Mouse (Mus musculus) stomach, embryonic 15.5 days (tissue): ENCODE measurements around the gene Gm5089. TPM values are rescaled to one million over a fixed set of nuclear protein-coding genes. Genes with fewer than 3 reads are reported as not detected.

Source experiments
- ATAC-seq: fragments of 200-750 bp; cut with Nextera tagmentation; 2 replicates; pipeline ENCODE4 v1.8.0; 2017; ENCODE audit warnings: low read depth, moderate number of reproducible peaks, moderate TSS enrichment; ENCODE audit not compliant: insufficient read depth, low FRiP score
- H3K27ac ChIP-seq: fragments of 300-500 bp; sonication (generic); 2 replicates; pipeline ENCODE4 v1.5.1; 2015; ENCODE audit warnings: mild to moderate bottlenecking, inconsistent platforms
- H3K27me3 ChIP-seq: fragments of 300-500 bp; sonication (generic); replicated peaks from 2 replicates; pipeline ENCODE4 v1.6.1; 2015; ENCODE audit warnings: inconsistent platforms
- H3K36me3 ChIP-seq: fragments of 300-500 bp; sonication (generic); 2 replicates; pipeline ENCODE4 v1.6.1; 2015; ENCODE audit warnings: inconsistent platforms
- H3K4me1 ChIP-seq: fragments of 300-500 bp; sonication (generic); 2 replicates; pipeline ENCODE4 v1.6.1; 2015; ENCODE audit warnings: inconsistent platforms
- H3K4me2 ChIP-seq: fragments of 300-500 bp; sonication (generic); 2 replicates; pipeline ENCODE4 v1.6.1; 2015; ENCODE audit warnings: mild to moderate bottlenecking, inconsistent platforms
- H3K4me3 ChIP-seq: fragments of 300-500 bp; sonication (generic); replicated peaks from 2 replicates; pipeline ENCODE4 v1.5.1; 2015; ENCODE audit warnings: inconsistent platforms
- H3K9ac ChIP-seq: fragments of 300-500 bp; sonication (generic); 2 replicates; pipeline ENCODE4 v1.6.1; 2015; ENCODE audit warnings: inconsistent platforms
- H3K9me3 ChIP-seq: fragments of 300-500 bp; sonication (generic); 2 replicates; pipeline ENCODE4 v1.6.1; 2016; ENCODE audit warnings: inconsistent platforms
- WGBS: fragments of 180-500 bp; shearing (Covaris S2); methylation state at CpG from one replicate; pipeline ENCODE4 v1.1.7; 2015; 5-methylcytosine and 5-hydroxymethylcytosine counted together
- polyA plus RNA-seq: library from polyadenylated mRNA; unstranded; fragments of >200 nt; fragmentation: Nextera tagmentation; extraction: Ambion mirVana; gene quantifications from 2 replicates; pipeline ENCODE4 v1.2.1, GENCODE M21; 2015

The Gm5089 gene
- polyA plus RNA-seq, 1 experiment from 2014 or later, result not detected

- no peak for ATAC-seq
- Histone ChIP-seq H3K27ac (no peak overlapping the region), H3K9ac (no peak overlapping the region), H3K4me3 (no peak overlapping the region), H3K9me3 (no peaks in the 10 kb centered on the region), H3K36me3 (no peaks in the 10 kb centered on the region), H3K4me2 (no peak overlapping the region), H3K27me3 (no peaks in the 10 kb centered on the region), H3K4me1 (no peaks in the 10 kb centered on the region)
- WGBS, result 67% methylated on average over 3 of the region's 3 CpGs
These were observed 23.3 kb downstream of the Gm5089 start for GRCm38 (mm10) chr14:122427654-122428053.

GRCm38 (mm10) chr14:122427204-122427560, 23.7 kb downstream of the Gm5089 start:
- ATAC-seq, result no peak
- no peaks in the 10 kb centered on the region for H3K27me3 ChIP-seq
- no peaks in the 10 kb centered on the region for H3K4me1 ChIP-seq
- 27% methylated on average over 8 of the region's 8 CpGs for WGBS
- H3K36me3 ChIP-seq, result no peaks in the 10 kb centered on the region
- H3K27ac ChIP-seq, result no peak overlapping the region
- no peak overlapping the region for H3K4me2 ChIP-seq
- H3K4me3 ChIP-seq, result no peak overlapping the region
- no peak overlapping the region for H3K9ac ChIP-seq
- no peaks in the 10 kb centered on the region for H3K9me3 ChIP-seq

GRCm38 (mm10) chr14:122426529-122427203, 24.2 kb downstream of the Gm5089 start:
- no peak overlapping the region for H3K27ac ChIP-seq
- no peak overlapping the region for H3K9ac ChIP-seq
- no peak overlapping the region for H3K4me2 ChIP-seq
- no peaks in the 10 kb centered on the region for H3K27me3 ChIP-seq
- no peak overlapping the region for H3K4me3 ChIP-seq
- H3K4me1 ChIP-seq, result no peaks in the 10 kb centered on the region
- no peak for ATAC-seq
- no peaks in the 10 kb centered on the region for H3K36me3 ChIP-seq
- no peaks in the 10 kb centered on the region for H3K9me3 ChIP-seq
- WGBS, result 36% methylated on average over 10 of the region's 10 CpGs

- Histone ChIP-seq H3K4me2 (no peak overlapping the region), H3K36me3 (no peaks in the 10 kb centered on the region), H3K4me1 (no peaks in the 10 kb centered on the region), H3K27me3 (no peaks in the 10 kb centered on the region), H3K9ac (no peak overlapping the region), H3K27ac (no peak overlapping the region), H3K9me3 (no peaks in the 10 kb centered on the region), H3K4me3 (no peak overlapping the region)
- 67% methylated on average over 3 of the region's 3 CpGs for WGBS
- ATAC-seq, result no peak
These were observed 26.5 kb downstream of the Gm5089 start for GRCm38 (mm10) chr14:122424441-122424840.

GRCm38 (mm10) chr14:122416166-122416771, 34.6 kb downstream of the Gm5089 start:
- WGBS, result 34% methylated on average over 4 of the region's 4 CpGs
- Histone ChIP-seq H3K36me3 (no peaks in the 10 kb centered on the region), H3K4me3 (no peak overlapping the region), H3K9me3 (no peaks in the 10 kb centered on the region), H3K27ac (no peak overlapping the region), H3K4me2 (no peak overlapping the region), H3K27me3 (no peaks in the 10 kb centered on the region), H3K9ac (no peak overlapping the region), H3K4me1 (no peaks in the 10 kb centered on the region)
- ATAC-seq, result no peak

GRCm38 (mm10) chr14:122414786-122415185, 36.1 kb downstream of the Gm5089 start:
- Histone ChIP-seq H3K4me2 (no peak overlapping the region), H3K27ac (no peak overlapping the region), H3K27me3 (no peaks in the 10 kb centered on the region), H3K9ac (no peak overlapping the region), H3K4me3 (no peak overlapping the region), H3K9me3 (no peaks in the 10 kb centered on the region), H3K36me3 (no peaks in the 10 kb centered on the region), H3K4me1 (no peaks in the 10 kb centered on the region)
- ATAC-seq, result no peak
- WGBS, result 85% methylated on average over 2 of the region's 2 CpGs

GRCm38 (mm10) chr14:122413542-122413928, 37.4 kb downstream of the Gm5089 start:
- Histone ChIP-seq H3K4me2 (no peak overlapping the region), H3K36me3 (no peaks in the 10 kb centered on the region), H3K4me1 (no peaks in the 10 kb centered on the region), H3K27me3 (0 out of 2 replicates have a peak, but pooled peaks cover under 1% of the 10 kb centered on the region), H3K9ac (no peak overlapping the region), H3K9me3 (no peaks in the 10 kb centered on the region), H3K4me3 (no peak overlapping the region), H3K27ac (no peak overlapping the region)
- WGBS, result 83% methylated on average over 2 of the region's 2 CpGs
- ATAC-seq, result no peak

GRCm38 (mm10) chr14:122412841-122413541, 37.9 kb downstream of the Gm5089 start:
- no peaks in the 10 kb centered on the region for H3K4me1 ChIP-seq
- no peak overlapping the region for H3K27ac ChIP-seq
- 0 out of 2 replicates have a peak, but pooled peaks cover 6% of the 10 kb centered on the region for H3K27me3 ChIP-seq
- H3K9me3 ChIP-seq, result no peaks in the 10 kb centered on the region
- no peak overlapping the region for H3K4me2 ChIP-seq
- no peak for ATAC-seq
- WGBS, result 63% methylated on average over 2 of the region's 2 CpGs
- no peaks in the 10 kb centered on the region for H3K36me3 ChIP-seq
- no peak overlapping the region for H3K9ac ChIP-seq
- no peak overlapping the region for H3K4me3 ChIP-seq

GRCm38 (mm10) chr14:122406541-122407219, 44.2 kb downstream of the Gm5089 start:
- no peak overlapping the region for H3K27ac ChIP-seq
- 3% methylated on average over 58 of the region's 58 CpGs for WGBS
- H3K27me3 ChIP-seq, result peaks cover 31% of the 10 kb centered on the region
- peak overlapping the region; percentile 32 for H3K4me3 ChIP-seq
- H3K4me1 ChIP-seq, result peaks cover 6% of the 10 kb centered on the region; the same call in 1 of the 2 replicates
- peak; percentile 43; the same call in 1 of the 2 replicates for ATAC-seq
- no peak overlapping the region for H3K9ac ChIP-seq
- H3K9me3 ChIP-seq, result no peaks in the 10 kb centered on the region
- no peaks in the 10 kb centered on the region for H3K36me3 ChIP-seq
- peak overlapping the region; percentile 63 for H3K4me2 ChIP-seq

- Histone ChIP-seq H3K27ac (no peak overlapping the region), H3K27me3 (peaks cover 31% of the 10 kb centered on the region), H3K4me1 (peaks cover 6% of the 10 kb centered on the region; the same call in 1 of the 2 replicates), H3K9ac (no peak overlapping the region), H3K36me3 (no peaks in the 10 kb centered on the region), H3K4me3 (peak overlapping the region; percentile 32; the same call in 1 of the 2 replicates), H3K4me2 (peak overlapping the region; percentile 63), H3K9me3 (no peaks in the 10 kb centered on the region)
- WGBS, result 4% methylated on average over 18 of the region's 18 CpGs
- ATAC-seq, result no peak
These were observed 44.9 kb downstream of the Gm5089 start for GRCm38 (mm10) chr14:122405897-122406540.

- no peak for ATAC-seq
- Histone ChIP-seq H3K9me3 (no peaks in the 10 kb centered on the region), H3K27ac (no peak overlapping the region), H3K4me1 (peaks cover 6% of the 10 kb centered on the region; the same call in 1 of the 2 replicates), H3K4me2 (no peak overlapping the region), H3K36me3 (no peaks in the 10 kb centered on the region), H3K9ac (no peak overlapping the region), H3K27me3 (peaks cover 31% of the 10 kb centered on the region), H3K4me3 (no peak overlapping the region)
- 62% methylated on average over 12 of the region's 12 CpGs for WGBS
These were observed 45.7 kb downstream of the Gm5089 start for GRCm38 (mm10) chr14:122405236-122405635.
